In the genomic region with DNA sequence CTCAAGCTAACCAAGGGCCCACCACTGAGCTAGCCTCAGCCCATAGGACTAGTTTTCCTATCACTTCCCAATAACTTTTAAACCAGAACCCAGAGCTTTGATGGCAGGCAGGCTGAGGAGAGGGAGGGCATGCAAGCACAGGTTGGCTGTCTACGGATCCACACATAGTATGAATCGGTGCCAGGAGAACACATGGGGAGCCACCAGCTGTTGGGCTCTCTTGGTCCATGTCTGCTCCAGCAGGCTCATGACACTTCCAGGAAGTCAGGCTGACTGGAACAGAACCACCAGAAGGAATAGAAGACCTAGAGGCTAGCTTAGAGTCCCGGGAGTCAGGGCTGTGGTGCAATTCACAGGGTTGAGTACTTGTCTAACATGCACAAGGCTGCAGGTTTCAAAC, we compare ENCODE assay signal across 15 mouse cellular contexts.
DNase-seq lines count a peak whose midpoint lies in the region; ATAC-seq and TF ChIP-seq lines count a peak whose summit lies in the region.
"Had no signal": no experiment of that assay in that cellular context is flagged by ENCODE, and none has a peak within 500 bp of the region (broad histone marks: within the 10 kb centered on the region; RNA-seq: fewer than 3 reads in every experiment).

No protein-coding gene starts in this region.

- 92% methylated on average over 3 of the region's 3 CpGs for WGBS in midbrain, embryonic 10.5 days
- 85% methylated on average over 3 of the region's 3 CpGs for WGBS in midbrain, embryonic 14.5 days
- WGBS in stomach, embryonic 16.5 days, result 82% methylated on average over 3 of the region's 3 CpGs

- no peak for TF ChIP-seq CTCF in gastrocnemius, adult 2 months (IDR thresholded peaks at IDR 0.05)

- no peak overlapping the region for H3K9ac ChIP-seq in midbrain, embryonic 14.5 days (replicated peaks; ENCODE audit: low read length)
- H3K9ac ChIP-seq in stomach, embryonic 16.5 days (ENCODE audit: low read length), result no peak overlapping the region
- H3K9ac ChIP-seq: embryonic facial prominence, embryonic 15.5 days; forebrain, embryonic 15.5 days; liver, embryonic 15.5 days; midbrain, embryonic 15.5 days; neural tube, embryonic 13.5 days had no signal

- peak overlapping the region; percentile 81 for H3K27ac ChIP-seq in gastrocnemius, adult 2 months
- peak overlapping the region; percentile 72; the same call in 1 of the 2 replicates for H3K27ac ChIP-seq in midbrain, embryonic 10.5 days (replicated peaks)
- no peak overlapping the region for H3K27ac ChIP-seq in midbrain, embryonic 14.5 days (replicated peaks; ENCODE audit: low read depth, low read length)
- peak overlapping the region; percentile 69 for H3K27ac ChIP-seq in stomach, embryonic 16.5 days (ENCODE audit: low read length)
- H3K27ac ChIP-seq: forebrain, embryonic 15.5 days; liver, embryonic 15.5 days; midbrain, embryonic 15.5 days; neural tube, embryonic 13.5 days had no signal

- intact Hi-C loops in gastrocnemius, adult 2 months (cut with DNase I), result loop anchor here (2.0 to 10.0 kb wide), 2 partner anchors 151 to 201 kb away; partner anchors contain the start of genes Adss and Zbtb18

- no peaks in the 10 kb centered on the region for H3K9me3 ChIP-seq in midbrain, embryonic 10.5 days (replicated peaks)
- H3K9me3 ChIP-seq in midbrain, embryonic 14.5 days (ENCODE audit: control insufficient read depth, low read length), result no peaks in the 10 kb centered on the region
- H3K9me3 ChIP-seq in stomach, embryonic 16.5 days (replicated peaks; ENCODE audit: control insufficient read depth, low read length), result no peaks in the 10 kb centered on the region
- H3K9me3 ChIP-seq: embryonic facial prominence, embryonic 15.5 days; forebrain, embryonic 15.5 days; liver, embryonic 15.5 days; midbrain, embryonic 15.5 days; neural tube, embryonic 13.5 days had no signal

- no peak overlapping the region for H3K4me2 ChIP-seq in midbrain, embryonic 14.5 days (ENCODE audit: low read length)
- no peak overlapping the region for H3K4me2 ChIP-seq in stomach, embryonic 16.5 days (ENCODE audit: low read depth, low read length)
- H3K4me2 ChIP-seq: embryonic facial prominence, embryonic 15.5 days; forebrain, embryonic 15.5 days; liver, embryonic 15.5 days; midbrain, embryonic 15.5 days; neural tube, embryonic 13.5 days had no signal

- H3K4me1 ChIP-seq in midbrain, embryonic 10.5 days, result peaks cover 54% of the 10 kb centered on the region
- H3K4me1 ChIP-seq in midbrain, embryonic 14.5 days (ENCODE audit: control insufficient read depth, insufficient read depth, low read length), result peaks cover 12% of the 10 kb centered on the region
- peaks cover 4% of the 10 kb centered on the region; the same call in 1 of the 2 replicates for H3K4me1 ChIP-seq in stomach, embryonic 16.5 days (ENCODE audit: control insufficient read depth, insufficient read depth, low read length)
- H3K4me1 ChIP-seq: liver, embryonic 15.5 days had no signal

- no peaks in the 10 kb centered on the region for H3K36me3 ChIP-seq in midbrain, embryonic 10.5 days
- no peaks in the 10 kb centered on the region for H3K36me3 ChIP-seq in midbrain, embryonic 14.5 days (ENCODE audit: control insufficient read depth, insufficient read depth, low read length)
- no peaks in the 10 kb centered on the region for H3K36me3 ChIP-seq in stomach, embryonic 16.5 days (ENCODE audit: control insufficient read depth, insufficient read depth, low read length)
- H3K36me3 ChIP-seq: embryonic facial prominence, embryonic 15.5 days; forebrain, embryonic 15.5 days; liver, embryonic 15.5 days; midbrain, embryonic 15.5 days; neural tube, embryonic 13.5 days had no signal

- no peak for ATAC-seq in midbrain, embryonic 14.5 days (ENCODE audit: low FRiP score, low TSS enrichment)
- ATAC-seq in stomach, embryonic 16.5 days (ENCODE audit: insufficient read depth, low FRiP score), result no peak
- ATAC-seq: forebrain, embryonic 15.5 days; midbrain, embryonic 15.5 days had no signal

- no peaks in the 10 kb centered on the region for H3K27me3 ChIP-seq in midbrain, embryonic 10.5 days (ENCODE audit: low read depth, poor library complexity, severe bottlenecking)
- no peaks in the 10 kb centered on the region for H3K27me3 ChIP-seq in midbrain, embryonic 14.5 days (ENCODE audit: control insufficient read depth, insufficient read depth, low read length)
- H3K27me3 ChIP-seq in stomach, embryonic 16.5 days (ENCODE audit: control insufficient read depth, insufficient read depth, low read length), result no peaks in the 10 kb centered on the region
- H3K27me3 ChIP-seq: embryonic facial prominence, embryonic 15.5 days; forebrain, embryonic 15.5 days; liver, embryonic 15.5 days; midbrain, embryonic 15.5 days; neural tube, embryonic 13.5 days had no signal

- DNase-seq in gastrocnemius, adult 2 months, result peak; percentile 55
- DNase-seq in gastrocnemius, postnatal 4 days (ENCODE audit: low spot score in 2 of 2), result no peak
- no peak for DNase-seq in midbrain, embryonic 10.5 days (ENCODE audit: low spot score)
- no peak for DNase-seq in midbrain, embryonic 14.5 days
- peak; percentile 83 to 87 for DNase-seq in cerebellum, postnatal 14 days
- DNase-seq in B cell, adult 2 months, result no peak
- no peak for DNase-seq in adrenal gland, postnatal 10 days
- DNase-seq: heart, postnatal 10 days; right cerebral cortex, postnatal 4 days had no signal

- no peak overlapping the region for H3K4me3 ChIP-seq in gastrocnemius, adult 2 months
- H3K4me3 ChIP-seq in midbrain, embryonic 10.5 days, result no peak overlapping the region
- H3K4me3 ChIP-seq in midbrain, embryonic 14.5 days (replicated peaks; ENCODE audit: low read depth, low read length), result no peak overlapping the region
- H3K4me3 ChIP-seq in stomach, embryonic 16.5 days (replicated peaks; ENCODE audit: low read length), result no peak overlapping the region
- H3K4me3 ChIP-seq: embryonic facial prominence, embryonic 15.5 days; forebrain, embryonic 15.5 days; liver, embryonic 15.5 days; midbrain, embryonic 15.5 days; neural tube, embryonic 13.5 days had no signal

Comparison
In these comparisons a context has a peak if more than half of its experiments do, and no peak if none do; other contexts are left out.
1. DNase-seq: peak in gastrocnemius, adult 2 months (single experiment) and cerebellum, postnatal 14 days (2 of 2); none in gastrocnemius, postnatal 4 days (0 of 2), midbrain, embryonic 10.5 days (single experiment), midbrain, embryonic 14.5 days (single experiment), B cell, adult 2 months (0 of 2) and adrenal gland, postnatal 10 days (single experiment).